Mouse (Mus musculus) frontal cortex, postnatal 14 days (tissue): Measurements from ENCODE around the gene Trim52.
"Not testable (repeated sequence)": the region's sequence is repeated elsewhere in the genome, so short reads cannot be mapped to it uniquely, and the experiment has no call there.

Source experiments
- DNase-seq, 2 experiments: peaks; one replicate each; pipeline ENCODE4 v3.0.0; 2022; ENCODE audit warnings: low spot score in 2 of 2

Gene Trim52

DNA sequence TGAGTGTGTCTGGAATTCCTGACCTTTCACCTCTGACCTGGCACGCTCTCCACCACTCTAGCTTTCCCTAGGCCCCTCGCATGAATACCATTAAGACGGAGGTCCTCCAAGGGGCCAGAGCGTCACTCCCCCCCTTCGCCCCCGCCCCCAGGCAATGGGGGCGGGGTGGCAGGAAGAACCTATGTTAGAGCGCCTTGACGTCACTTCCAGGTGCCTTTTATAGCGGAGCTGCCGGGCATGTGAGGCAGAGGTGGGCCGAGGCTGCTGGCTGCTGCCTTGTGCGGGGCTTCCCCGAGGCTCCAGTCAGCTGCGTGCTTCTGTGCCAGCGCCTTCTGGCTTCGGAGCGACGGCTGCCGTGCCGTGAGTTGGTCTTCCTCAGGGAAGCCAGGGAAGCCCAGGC, at the start of gene Trim52:
Gene Trim52, plus strand, starts transcription at position 219 of the 400 bp plus-strand sequence.
- no peak for DNase-seq

DNA sequence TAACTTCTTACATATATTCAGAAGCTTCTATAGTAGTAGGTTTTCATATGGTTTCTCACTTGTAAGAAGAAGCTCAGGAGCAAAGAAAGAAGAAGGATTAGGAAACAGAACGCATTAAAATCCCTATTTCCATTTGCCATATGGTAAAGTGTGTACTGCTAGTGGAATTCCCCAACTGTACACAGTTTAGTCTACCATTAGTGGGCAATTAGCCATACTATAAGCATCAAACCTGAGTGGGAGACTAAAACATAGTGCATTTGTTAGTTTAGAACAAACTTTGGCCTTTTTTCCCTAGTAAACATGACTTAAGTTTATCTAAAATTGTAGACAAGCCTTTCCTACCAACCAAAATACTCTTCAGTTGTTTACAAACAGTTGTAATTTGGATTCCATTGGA, 33.4 kb upstream of the Trim52 start:
- DNase-seq = no peak

DNA sequence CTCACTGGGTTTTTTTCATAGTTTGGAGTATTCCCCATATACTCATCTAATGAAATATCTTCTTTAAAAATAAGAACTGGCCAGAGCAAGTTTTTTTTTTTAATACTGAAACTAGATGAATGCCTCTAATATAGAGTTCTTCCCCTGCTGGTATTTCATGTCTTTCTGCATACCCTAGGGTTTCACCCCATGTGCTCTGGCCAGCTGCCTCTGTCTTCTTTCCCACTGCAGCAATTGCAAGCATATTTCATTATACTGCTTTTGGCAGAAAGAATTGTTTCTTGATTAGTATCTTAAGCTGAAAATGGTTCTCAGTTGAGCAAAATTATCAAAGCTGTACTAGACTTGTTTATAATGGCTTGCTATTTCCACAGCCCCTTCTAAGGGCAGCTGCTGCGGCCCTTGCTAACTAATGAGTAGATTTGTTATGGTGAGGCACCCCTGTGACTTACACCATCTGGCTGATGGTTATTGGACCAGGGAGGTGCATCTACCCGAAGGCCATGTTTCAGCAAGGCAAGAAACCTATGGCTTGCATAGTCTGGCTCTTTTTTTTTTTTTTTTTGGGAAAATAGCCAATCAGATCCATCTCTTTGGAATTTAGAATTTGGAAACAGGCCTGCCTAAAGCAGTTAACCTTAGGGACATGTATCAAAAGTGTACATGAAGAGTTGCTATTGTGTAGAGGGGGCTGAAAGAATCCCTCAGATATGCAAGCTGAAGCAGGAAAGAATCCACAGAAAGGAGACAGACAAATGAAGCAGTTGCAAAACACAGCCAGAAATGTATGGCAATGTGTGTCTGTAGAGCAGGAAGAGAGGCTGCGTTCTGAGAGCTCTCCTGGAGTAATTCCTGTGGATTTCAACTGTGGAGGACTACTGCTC, 30.6 kb upstream of the Trim52 start:
- no peak for DNase-seq

DNA sequence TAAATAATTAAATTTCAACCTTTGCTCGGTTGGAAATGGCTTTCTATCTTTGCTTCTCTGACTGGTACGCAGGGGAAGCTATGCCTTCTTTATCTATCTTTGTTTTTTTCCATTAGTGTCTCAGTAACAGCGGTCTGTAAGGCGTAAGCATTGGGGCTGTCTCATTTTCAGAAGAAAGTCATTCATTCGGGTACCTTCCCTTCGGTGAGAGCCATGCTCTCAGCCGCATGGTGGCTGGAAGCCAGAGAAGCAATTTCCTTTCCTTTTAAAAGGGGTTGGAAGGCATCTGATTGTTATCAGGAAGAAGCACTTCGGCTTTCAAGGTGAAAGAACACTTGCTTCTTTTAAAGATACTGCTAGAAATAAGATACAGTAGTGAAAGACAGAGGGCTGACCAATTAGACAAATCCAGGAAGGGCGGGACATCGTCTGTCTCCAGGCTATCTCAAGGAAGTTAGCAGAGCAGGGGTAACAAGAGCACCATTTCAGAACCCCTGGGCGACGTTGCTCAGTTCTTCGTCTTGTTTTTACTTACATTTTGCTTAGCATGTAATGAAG, 17.4 kb upstream of the Trim52 start:
- DNase-seq = no peak

DNA sequence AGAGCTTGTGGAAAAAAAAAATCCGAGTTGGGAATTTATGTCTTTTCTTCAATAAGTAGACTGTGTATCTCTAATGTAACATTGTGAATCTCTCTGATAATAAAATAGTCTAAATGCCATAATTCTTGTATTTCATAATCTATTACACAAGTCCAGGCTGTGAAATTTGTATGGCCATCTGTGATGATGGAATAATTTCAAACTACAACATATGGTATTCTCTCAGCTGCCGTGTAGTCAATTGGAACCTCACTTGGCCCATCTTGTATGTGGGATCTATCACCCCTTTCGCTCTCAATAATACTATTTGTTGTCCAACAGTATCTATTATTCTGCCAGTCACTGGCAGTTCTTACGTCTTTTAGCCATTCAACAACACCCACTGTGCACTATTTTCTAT, 9.2 kb upstream of the Trim52 start:
- no peak for DNase-seq

DNA sequence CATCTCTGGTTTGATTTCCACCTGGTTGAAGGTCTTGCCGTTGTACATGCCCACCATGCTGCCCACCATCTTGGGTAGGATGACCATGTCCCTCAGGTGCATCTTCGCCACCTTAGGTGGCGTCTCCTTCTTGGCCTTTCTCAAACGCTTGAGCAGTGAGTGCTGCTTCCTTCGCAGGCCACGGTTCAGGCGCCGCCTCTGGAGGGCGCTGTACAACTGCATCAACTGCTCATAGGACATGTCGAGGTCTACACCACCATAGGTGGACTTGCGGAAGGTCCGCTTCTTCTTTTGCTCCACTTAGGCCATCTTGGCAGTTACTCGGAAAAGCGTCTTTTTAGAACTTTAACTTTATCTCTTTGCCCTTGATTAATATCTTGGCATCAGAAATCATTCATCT, 5.1 kb upstream of the Trim52 start:
- DNase-seq = no peak

DNA sequence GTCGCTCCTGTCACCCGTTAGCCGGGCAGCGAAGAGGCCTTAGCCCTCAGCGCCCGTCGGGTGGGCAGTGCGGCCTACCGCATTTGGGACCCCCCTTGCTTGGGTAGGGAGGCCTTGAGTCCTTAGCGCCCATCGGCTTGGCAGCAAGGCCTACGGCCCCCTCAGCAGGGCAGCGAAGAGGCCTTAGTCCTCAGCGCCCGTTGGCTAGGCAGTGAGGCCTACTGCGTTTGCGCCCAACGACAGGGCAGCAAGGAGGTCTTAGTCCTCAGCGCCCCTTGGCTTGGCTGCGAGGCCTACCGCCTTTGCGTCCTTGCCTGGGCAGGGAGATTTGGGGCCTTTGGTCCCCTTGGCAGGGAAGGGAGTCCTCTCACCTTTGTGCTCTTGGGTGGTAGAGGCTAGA, 427 bp downstream of the Trim52 start:
- DNase-seq = no peak

DNA sequence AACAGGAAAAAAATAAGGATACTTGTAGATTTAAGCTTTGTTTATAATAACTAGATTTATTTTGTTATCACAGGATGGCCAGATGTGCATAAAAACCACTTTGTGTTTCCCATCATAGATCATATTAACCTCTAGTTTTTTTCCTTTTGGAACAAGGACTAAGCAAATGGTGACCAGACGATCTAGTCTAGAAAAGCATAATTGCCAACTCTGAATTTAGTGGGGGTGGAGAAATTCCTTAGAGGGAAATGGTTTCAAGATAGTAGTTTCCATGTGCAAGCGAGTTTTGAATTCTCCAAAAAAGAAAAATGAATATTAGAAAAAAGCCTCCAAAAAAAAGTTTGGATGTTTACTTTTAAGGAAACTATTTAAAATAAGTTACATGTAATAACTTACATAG, 13.4 kb downstream of the Trim52 start:
- DNase-seq = no peak

DNA sequence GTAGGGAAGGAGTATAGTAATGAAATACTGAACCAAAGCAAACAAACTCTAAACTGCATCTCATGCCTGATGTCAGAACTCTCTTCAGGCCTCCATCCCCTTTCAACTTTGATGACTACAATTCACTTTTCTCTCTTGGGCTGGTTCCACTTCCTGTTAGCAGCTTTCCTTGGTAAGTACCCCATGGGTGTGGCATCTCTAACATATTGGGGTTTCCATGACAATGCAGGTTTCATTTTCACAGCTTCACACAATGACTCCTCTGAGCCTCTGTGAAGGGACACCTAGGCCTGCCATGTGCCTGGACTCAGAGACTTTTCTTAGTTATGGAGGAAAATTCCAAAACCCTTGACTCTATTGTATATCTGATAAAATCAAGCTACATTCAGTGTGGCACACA, 30.3 kb downstream of the Trim52 start:
- no peak for DNase-seq

DNA sequence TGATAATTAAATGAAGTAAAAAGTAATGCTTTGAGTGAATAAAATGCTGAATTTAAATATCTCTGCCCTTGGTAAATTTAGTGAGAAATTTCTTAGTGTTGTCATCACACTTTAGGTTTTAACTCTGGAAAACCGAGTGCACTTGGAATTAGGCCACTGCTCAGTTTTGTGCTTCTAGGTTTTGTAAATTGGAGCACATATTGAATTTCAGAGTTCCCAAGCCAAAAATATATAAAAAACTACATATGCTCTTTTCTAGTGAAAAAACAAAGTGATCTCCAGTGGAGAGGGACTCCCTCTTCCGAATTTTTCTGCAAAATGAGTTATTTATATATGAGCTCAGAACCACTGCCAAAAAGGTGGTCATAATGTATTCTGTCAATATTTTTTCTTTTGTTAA, 45.2 kb downstream of the Trim52 start:
- DNase-seq = no peak

DNA sequence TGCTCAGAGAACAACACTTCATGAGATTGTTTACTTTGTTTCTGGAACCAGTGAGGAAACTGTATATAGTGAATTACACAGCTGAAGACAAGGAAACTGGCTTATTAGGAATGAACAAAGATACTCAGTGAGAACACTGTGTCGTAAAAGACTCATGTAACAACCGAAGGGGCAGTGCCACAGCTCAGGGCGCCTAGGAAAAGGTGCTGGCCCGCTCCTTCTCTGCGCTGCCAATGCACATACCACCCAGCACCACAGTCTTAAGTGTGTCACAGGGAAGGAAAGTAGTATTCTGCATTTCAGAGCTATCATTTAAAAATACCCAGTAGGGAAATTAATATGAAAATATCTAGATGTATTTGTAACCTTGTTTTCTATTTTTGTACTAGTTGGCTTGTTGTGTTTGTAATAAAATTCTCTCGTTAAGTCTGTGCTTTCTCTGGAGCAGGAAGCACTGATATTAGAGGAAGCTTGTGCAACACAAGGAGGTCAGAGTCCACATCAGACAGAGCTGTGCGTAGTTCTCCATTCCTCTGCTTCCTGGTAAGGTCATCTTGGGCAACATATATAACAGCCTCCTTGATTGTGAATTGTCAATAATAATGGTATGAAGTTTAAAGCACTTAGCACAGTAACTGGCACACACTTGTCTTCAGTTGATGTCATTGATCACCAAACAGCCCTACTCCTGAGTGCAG, 49.0 kb downstream of the Trim52 start:
- DNase-seq = no peak

DNA sequence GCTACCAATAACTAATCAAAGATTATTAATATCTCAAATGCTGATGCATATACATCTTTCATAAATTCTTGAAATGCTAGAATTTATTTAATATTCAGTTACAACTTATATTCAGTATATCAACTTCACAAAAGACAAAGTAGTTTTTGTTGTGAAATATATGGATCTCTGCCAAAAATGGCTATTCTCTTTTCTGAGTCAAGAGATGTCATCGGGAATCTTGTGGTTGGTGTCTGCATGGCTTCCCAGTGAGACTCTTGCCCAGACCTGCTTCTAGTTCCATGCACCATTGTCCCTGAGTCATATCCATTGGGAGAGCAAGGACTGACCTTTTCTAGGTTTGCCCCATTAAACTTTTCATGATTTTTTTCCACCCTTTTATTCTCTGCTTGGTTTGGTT, 50.5 kb downstream of the Trim52 start:
- DNase-seq = no peak

DNA sequence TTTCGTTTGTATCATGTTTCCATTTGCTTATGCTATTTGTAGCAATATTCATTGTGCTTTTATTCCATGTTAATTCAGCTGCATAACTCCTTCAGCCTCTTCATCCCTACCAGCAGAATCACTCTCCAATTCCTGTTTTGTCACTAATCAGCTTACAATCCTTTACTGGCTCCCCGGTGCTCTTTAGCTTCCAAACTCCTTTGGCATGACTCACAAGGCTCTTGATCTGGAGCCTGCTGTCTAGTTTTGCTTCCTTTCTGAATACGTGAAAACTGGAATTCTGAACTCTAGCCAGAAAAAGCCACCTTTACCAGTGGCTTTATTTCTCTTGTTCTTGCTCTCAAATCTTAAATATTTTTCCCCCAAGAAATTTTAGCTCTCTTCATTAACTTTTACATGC, 56.3 kb downstream of the Trim52 start:
- no peak for DNase-seq

DNA sequence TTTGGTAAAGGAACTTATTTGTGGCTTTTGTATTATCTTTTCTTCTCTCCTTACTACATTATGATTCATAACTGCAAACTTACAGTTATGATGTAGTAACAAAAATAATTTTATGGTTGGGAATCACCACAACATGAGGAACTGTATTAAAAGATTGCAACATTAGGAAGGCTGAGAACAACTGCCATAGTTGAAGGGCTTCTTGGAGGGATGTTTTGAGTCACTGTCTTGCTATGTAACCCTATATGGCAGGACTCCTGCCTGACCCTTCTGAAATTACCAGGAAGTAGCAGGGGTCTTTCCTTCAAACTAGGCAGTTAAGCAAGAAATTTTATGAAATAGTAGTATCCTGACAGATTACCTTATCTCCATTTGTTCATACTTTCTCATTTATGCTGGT, 57.2 kb downstream of the Trim52 start:
- DNase-seq = no peak

DNA sequence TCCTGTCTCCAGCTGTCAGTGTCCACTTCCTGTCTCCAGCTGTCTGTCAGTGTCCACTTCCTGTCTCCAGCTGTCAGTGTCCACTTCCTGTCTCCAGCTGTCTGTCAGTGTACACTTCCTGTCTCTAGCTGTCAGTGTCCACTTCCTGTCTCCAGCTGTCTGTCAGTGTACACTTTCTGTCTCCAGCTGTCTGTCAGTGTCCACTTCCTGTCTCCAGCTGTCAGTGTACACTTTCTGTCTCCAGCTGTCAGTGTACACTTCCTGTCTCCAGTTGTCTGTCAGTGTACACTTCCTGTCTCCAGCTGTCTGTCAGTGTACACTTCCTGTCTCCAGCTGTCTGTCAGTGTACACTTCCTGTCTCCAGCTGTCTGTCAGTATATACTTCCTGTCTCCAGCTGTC, 57.9 kb downstream of the Trim52 start:
- not testable (repeated sequence) for DNase-seq

DNA sequence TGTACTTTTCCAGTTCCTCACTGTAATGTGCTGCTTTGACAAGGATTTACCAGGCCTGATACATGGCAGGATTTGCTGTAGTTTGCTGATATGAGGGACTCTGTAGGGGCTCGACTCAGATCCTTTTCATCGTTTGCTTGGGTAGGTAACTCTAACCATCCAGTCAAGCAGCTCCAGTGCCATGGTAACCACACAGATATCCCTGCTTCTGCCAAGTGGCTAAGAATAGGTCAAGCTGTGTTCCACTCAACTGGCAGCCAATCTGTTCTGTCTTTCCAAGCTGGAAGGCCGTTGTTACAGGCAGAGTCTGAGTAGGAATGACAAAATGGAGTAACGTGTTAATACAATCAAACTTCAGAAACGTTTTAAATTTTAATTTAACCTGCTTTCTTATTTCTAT, 70.9 kb downstream of the Trim52 start:
- no peak for DNase-seq

DNA sequence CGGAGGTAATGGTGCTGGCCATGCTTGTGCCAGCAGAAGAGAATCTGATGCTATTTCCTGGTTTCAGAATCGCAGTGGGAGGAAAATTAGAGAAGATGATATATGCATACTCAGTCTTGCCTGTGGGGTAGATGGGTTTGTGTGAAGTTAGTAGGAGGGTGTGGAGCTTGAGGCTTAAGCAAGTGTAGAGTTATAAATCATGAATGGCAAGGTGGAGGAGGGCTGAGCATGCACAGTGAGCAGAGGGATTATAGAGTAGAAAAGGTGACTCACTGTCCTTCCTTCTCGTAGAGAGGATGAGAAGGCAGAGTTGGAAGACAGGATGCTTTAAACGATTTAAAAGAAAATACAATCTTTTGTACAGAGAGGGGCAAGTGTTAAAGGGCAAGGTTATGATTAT, 72.2 kb downstream of the Trim52 start:
- DNase-seq = no peak

DNA sequence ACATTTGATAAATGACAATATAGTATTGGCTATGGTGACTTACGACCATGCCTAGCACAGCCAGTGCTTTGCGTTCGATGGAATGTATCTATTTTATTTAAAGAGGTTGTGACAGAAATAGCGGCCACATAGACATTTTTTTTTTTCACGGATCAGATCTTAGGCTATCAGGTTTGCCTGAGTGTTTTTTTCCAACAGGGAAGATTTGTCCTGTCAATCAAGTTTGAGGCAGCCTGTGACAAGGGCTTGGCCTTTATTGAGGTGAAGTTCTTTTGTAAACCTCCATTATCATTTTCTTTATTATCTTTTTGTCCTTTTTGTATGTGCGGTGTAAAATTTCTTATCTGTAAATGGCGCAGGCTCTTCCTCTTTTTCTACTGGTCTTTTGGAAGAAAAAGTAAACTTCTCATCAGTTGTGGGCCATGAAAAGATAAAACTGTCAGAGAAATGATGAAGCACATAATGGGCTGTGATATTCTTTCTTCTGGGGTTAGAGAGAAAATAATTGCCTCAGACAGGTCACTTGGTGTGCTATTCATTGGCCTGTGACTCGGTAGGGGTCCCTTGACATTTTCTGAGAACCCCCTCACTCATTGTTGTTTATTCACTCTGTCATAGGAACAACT, 73.2 kb downstream of the Trim52 start:
- no peak for DNase-seq

DNA sequence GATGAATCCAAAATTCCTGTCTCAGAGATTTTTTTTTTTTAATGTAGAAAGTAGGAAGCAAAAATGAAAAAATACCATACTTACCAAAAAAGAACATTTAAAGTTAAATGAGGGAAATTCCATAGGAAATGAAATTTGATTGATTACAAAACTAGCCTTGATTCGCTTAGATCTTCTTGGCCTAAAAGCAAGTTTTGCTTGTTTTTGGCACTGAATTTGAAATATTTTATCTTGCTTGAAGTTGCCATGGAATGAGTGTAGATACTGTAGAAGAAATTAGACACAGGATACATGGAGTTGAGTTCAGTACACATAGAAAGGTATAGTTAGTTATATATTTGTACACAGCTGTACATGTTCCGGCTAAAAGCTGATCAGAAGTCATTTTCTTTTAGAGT, 73.7 kb downstream of the Trim52 start:
- DNase-seq = no peak

DNA sequence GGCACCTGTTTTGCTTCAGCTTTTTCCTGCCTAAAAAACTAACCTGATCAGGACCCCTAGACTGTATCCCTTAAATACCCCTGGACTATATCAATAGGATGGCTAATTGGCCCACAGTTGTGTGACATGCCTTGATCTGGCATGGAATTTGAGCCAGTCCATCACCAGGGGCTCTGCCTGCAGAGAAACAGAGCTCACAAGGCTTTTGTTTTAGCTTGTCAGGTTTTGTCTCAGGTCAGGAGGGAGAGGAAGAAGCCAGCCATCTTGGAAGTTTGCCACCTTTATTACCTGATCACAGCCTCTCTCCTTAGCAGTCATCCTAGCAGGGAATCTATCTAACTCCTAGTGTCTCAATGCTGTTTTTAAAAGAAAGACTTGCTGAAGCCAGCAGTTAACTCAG, 74.6 kb downstream of the Trim52 start:
- DNase-seq = no peak

DNA sequence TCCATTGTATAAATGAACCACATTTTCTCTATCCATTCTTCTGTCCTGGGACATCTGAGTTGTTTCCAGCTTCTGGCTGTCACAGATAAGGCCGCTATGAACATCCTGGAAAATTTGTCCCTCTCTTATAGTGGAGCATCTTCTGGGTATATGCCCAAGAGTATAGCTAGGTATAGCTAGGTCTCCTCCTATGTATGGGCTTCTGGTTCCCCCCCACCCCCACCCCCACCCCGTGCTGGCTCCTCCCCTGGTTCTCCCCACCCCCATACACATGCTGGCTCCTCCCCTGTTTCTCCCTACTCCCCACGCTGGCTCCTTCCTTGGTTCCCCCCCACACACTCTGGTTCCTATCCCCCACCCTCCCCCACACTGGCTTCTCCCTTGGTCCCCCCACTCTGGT, 78.0 kb downstream of the Trim52 start:
- DNase-seq = no peak
